Mouse (Mus musculus): ENCODE measurements at regions not wholly inside any gene's neighbourhood (a gene's known extent, or its start where the extent isn't known, plus 50 kb on each side); places are given as distances from the start of the nearest gene placed in this dataset.

DNA sequence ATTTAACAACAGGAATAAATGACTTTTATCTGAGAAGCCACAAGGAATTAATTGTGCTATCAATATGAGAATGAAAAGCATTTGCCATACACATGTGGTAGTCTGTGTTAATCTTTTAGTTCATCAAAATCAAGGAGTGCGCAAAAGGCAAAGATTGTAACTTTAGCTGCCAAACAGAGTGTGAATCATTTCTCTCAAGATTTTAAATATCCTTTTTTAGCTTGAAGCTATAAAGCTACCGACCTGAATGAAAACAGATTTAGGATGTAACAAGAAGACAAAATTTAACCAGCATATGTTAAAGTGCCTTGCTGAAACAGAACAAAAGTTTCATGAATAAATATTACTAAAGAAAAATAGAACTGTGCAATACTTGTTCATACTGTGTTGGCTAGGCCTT, 133.3 kb upstream of the Cdh10 start:
- DNase-seq = no peak

DNA sequence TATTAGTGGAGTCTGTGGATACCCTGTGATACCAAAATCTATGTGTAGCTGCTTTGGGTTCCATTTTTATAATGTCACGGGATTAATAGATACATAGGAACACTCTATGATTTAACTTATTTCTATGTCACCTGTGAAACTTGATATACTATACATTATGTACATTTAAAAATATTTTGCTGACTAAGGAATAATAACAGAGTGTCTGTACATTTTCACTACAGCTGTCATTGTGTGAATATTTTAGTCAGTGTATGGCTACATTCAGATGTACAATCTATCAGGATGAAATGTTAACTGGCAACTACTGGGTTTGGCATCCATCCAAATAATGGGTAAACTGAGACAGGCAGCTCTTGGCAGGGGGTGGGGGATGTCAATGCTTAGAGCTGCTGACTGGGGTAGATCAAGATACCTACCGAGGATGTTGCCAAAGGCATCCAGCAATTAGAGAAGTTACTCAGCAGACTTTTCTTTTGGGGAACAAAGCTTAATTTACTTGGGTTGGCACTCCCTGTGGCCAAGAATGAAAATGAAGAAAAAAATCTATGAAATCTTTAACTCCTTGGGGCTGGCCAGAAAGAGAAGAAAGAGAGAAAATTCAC, 122.0 kb upstream of the Cdh10 start:
- DNase-seq = no peak

DNA sequence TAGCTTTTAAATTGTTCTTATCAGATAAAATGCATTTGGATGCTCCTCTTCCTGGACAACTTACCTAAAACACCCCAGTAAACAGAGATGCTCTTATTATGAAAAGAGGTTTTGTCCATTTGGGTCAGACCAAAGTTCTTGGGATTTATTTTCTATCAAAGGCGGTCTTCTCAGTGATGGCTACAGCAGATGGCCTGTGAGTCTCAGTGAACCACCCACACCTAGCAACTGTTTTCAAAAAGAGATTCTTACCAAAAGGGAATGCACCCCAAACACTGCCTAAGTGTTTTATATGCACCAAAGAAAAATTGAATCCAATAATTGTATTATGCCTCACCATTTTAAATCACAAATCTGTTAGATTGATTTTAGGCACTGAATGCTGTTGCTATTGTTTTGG, 74.5 kb upstream of the Cdh10 start:
- peak; percentile 59 for DNase-seq

DNA sequence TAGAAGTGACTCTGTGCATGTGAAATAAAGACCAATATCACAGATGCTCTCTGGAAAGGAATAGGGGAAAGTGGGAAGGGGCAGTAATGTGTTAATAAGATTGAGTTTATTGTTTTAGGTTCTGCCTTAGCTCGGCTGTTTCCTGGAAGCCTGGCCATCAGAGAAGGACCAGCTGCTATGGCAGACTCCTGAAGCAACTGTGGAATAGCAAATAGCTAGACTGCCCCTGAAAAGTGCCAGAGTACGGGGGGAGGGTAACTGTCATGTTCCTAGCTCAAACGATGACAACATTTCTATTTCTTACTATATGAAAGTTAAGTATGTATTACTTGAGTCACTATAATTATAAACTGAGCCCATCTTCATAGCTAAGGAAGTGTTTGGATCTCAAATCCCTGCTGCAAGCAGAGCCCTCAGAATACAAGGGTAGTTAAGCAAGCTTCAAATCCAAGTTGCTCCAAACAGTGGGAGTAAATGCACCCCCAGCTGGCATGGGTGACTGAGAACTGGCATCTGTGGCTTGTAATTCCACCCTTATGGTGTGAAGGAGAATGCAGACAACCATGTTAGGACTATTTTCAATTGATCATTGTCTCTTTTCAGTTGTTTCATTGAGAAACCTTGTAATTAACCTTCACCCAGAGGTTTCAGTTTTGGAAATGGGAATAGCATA, 70.0 kb upstream of the Cdh10 start:
- DNase-seq = peak; percentile 62
